Mouse (Mus musculus) midbrain, embryonic 11.5 days (tissue): ENCODE data around the gene Srsf3. TPM values are rescaled to one million over a fixed set of nuclear protein-coding genes. Genes with fewer than 3 reads are reported as not detected.

Experiments
- ATAC-seq: fragments of 200-750 bp; cut with Nextera tagmentation; 2 replicates; pipeline ENCODE4 v1.8.0; 2017; ENCODE audit warnings: moderate TSS enrichment, moderate library complexity; ENCODE audit not compliant: low FRiP score
- DNase-seq: peaks from one replicate; pipeline ENCODE4 v3.0.0; 2015; ENCODE audit warnings: low spot score; ENCODE audit errors: missing footprints
- H3K27ac ChIP-seq: fragments of 300-500 bp; sonication (generic); 2 replicates; pipeline ENCODE4 v1.5.1; 2014; ENCODE audit warnings: low read depth, low read length
- H3K27me3 ChIP-seq: fragments of 300-500 bp; sonication (generic); 2 replicates; pipeline ENCODE4 v1.6.1; 2014; ENCODE audit warnings: mild to moderate bottlenecking, low read length, moderate library complexity, mixed read lengths; ENCODE audit not compliant: control insufficient read depth, insufficient read depth
- H3K36me3 ChIP-seq: fragments of 300-500 bp; sonication (generic); 2 replicates; pipeline ENCODE4 v1.6.1; 2014; ENCODE audit warnings: mild to moderate bottlenecking, low read length, moderate library complexity, mixed read lengths; ENCODE audit not compliant: control insufficient read depth, insufficient read depth
- H3K4me1 ChIP-seq: fragments of 300-500 bp; sonication (generic); 2 replicates; pipeline ENCODE4 v1.6.1; 2014; ENCODE audit warnings: low read length; ENCODE audit not compliant: control insufficient read depth, insufficient read depth
- H3K4me2 ChIP-seq: fragments of 300-500 bp; sonication (generic); 2 replicates; pipeline ENCODE4 v1.6.1; 2014; ENCODE audit warnings: mild to moderate bottlenecking, moderate library complexity
- H3K4me3 ChIP-seq: fragments of 300-500 bp; sonication (generic); 2 replicates; pipeline ENCODE4 v1.5.1; 2014; ENCODE audit warnings: low read depth, low read length
- H3K9ac ChIP-seq: fragments of 300-500 bp; sonication (generic); 2 replicates; pipeline ENCODE4 v1.6.1; 2014; ENCODE audit warnings: low read length
- H3K9me3 ChIP-seq: fragments of 300-500 bp; sonication (generic); 2 replicates; pipeline ENCODE4 v1.6.1; 2016; ENCODE audit warnings: low read length; ENCODE audit not compliant: control insufficient read depth
- WGBS: fragments of 180-500 bp; shearing (Covaris S2); extraction: QIAGEN DNeasy Blood & Tissue Kit; methylation state at CpG from one replicate; pipeline ENCODE4 v1.1.7; 2014; 5-methylcytosine and 5-hydroxymethylcytosine counted together
- polyA plus RNA-seq: library from polyadenylated mRNA; unstranded; fragments of >200 nt; fragmentation: Nextera tagmentation; extraction: Ambion mirVana; gene quantifications from 2 replicates; pipeline ENCODE4 v1.2.1, GENCODE M21; 2014

Gene Srsf3
- polyA plus RNA-seq, result 899 and 948 TPM in 2 replicates

DNA sequence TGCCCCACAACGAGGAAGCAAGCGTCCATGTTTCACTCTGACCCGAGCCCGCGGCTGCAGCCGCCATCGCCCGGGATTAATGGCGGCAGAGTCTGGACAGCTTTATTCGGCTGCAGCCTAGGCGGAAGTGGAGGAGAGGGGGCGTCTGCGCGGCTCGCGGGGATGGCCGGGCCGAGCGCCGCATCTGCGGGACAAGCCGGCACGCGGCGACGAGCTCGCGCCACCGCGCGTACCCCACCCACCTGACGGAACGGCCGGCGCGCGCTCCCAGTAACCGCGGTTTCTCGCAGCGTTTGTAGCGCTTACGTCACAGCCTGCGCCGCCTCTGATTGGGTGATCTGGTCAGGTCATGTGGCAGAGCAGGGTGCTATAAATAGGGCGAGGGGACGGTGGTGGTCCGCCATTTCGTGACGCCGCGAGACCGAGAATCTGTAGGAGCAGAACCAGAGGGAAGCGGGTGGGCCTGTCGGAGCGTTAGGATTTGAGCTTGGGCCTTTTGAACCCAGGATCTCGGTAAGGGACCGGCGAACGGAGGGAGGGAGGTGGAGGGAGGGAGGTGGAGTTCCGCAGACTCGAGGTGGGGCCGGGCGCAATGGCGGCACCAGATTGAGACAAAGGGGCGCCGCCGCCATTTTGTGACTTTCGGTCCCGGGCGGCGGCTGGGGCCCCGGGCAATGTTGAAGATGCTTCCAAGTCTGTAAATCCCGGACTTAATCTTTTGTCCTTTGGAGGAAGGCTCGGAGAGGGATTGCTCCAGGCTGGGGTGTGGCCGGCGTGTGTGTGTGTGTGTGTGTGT, at the start of gene Srsf3:
Srsf3 (plus strand) TSS at position 355 of the 796 bp plus-strand sequence.
- DNase-seq, result peak; percentile 100
- Histone ChIP-seq H3K27ac (peak within 1 kb of the TSS; percentile 96), H3K4me1 (peaks cover 13% of the 10 kb centered on the region), H3K4me2 (peak within 1 kb of the TSS; percentile 98), H3K4me3 (peak within 1 kb of the TSS; percentile 72), H3K9ac (peak within 1 kb of the TSS; percentile 97), H3K27me3 (no peaks in the 10 kb centered on the region), H3K9me3 (no peaks in the 10 kb centered on the region), H3K36me3 (peaks cover 11% of the 10 kb centered on the region)
- ATAC-seq, result peak; percentile 99
- under 1% methylated on average over 77 of the region's 77 CpGs for WGBS

DNA sequence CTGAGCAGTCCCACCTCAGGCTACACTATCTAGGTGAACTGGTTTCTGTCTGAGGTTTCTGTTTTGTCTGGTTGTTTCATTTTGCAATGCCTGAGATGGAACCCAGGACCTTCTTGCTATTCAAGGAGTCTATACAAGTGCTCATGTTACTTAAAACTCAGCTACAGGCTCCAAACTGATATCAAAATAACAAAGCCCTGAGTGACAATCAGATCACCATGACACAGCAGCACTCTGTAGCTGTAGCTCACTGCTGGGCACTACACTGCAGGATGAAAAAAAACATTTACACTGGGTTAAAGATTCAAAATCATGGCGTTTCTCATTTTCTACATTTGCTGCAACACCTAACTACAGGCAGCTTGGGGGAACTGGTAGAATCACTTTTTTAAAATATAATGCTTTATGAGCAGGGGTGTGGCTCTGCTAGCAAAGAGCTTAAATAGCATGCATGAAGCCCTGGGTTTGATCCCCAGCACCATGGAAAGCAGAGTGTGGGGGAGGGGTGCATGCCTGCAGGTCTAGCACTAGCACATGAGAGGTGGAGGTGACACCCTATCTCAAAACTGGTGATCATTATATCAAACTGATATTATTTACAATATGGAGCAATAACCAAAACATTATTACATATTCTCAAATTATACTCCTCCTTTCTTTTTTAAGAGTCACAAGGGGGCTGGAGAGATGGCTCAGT, 47.6 kb upstream of the Srsf3 start:
- DNase-seq, result no peak
- H3K4me3 ChIP-seq, result no peak overlapping the region
- peaks cover 31% of the 10 kb centered on the region for H3K36me3 ChIP-seq
- H3K9me3 ChIP-seq, result no peaks in the 10 kb centered on the region
- WGBS, result 84% methylated on average over 1 of the region's 1 CpGs
- no peak overlapping the region for H3K9ac ChIP-seq
- H3K27ac ChIP-seq, result no peak overlapping the region
- no peaks in the 10 kb centered on the region for H3K4me1 ChIP-seq
- H3K4me2 ChIP-seq, result no peak overlapping the region
- no peaks in the 10 kb centered on the region for H3K27me3 ChIP-seq
- no peak for ATAC-seq

DNA sequence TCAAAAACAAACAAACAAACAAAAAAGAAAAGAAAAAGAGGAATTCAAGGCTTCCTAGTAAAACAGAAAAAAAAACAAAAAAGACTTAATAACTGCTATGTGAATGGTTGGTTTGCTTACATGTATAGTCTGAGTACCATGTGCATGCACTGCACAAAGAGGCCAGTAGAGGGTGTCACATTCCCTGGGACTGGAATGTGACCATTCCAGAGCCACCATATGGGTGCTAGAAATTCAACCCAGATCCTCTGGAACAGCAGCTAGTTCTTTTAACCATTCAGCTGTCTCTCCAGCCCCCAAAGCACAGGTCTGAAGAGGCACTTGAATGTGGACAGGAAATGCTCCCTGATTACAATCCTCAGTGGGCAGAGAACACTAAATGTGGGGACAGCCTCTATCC, 45.6 kb upstream of the Srsf3 start:
- Histone ChIP-seq H3K27ac (no peak overlapping the region), H3K36me3 (peaks cover 23% of the 10 kb centered on the region), H3K4me1 (no peaks in the 10 kb centered on the region), H3K9ac (no peak overlapping the region), H3K27me3 (no peaks in the 10 kb centered on the region), H3K4me2 (no peak overlapping the region), H3K4me3 (no peak overlapping the region), H3K9me3 (no peaks in the 10 kb centered on the region)
- DNase-seq (peak; percentile 91), ATAC-seq (no peak)

DNA sequence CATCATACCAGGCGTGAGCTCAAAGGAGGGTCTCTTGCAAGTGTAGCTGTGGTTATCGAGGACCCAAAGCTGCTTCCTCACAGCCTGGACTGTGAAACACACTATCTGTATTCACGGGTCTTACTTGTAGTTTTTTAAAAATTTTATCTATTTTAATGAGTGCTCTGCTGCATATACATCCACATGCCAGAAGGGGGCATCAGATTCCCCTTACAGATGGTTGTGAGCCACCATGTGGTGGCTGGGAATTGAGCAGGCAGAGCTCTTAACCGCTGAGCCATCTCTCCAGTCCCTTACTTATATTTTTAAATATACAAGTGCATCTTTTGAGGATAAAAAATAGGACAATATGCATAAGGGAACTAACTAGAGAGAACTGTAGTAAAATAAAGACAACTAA, 44.7 kb upstream of the Srsf3 start:
- DNase-seq (no peak), ATAC-seq (no peak)
- H3K36me3 ChIP-seq, result peaks cover 20% of the 10 kb centered on the region
- H3K4me2 ChIP-seq, result no peak overlapping the region
- no peaks in the 10 kb centered on the region for H3K27me3 ChIP-seq
- H3K9me3 ChIP-seq, result no peaks in the 10 kb centered on the region
- H3K9ac ChIP-seq, result no peak overlapping the region
- no peaks in the 10 kb centered on the region for H3K4me1 ChIP-seq
- no peak overlapping the region for H3K4me3 ChIP-seq
- no peak overlapping the region for H3K27ac ChIP-seq
- 64% methylated on average over 4 of the region's 4 CpGs for WGBS

DNA sequence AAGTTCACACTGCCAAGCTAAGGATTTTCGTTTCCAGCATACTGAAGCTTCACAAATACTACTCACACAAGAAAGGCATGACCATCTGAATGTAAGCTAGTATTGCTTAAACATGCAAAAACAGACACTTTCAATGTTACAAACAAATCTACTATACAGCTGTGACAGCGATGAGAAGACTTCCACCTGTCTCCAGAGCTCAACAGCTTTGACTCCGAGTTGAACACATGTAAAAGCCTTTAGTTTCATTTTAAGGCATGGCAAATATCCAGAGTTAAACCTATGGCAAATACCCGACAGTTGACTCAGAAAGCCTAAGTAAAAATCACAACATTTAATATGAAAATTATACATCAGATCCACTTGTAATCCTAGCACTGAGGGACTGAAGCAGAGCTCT, 44.1 kb upstream of the Srsf3 start:
- Histone ChIP-seq H3K9me3 (no peaks in the 10 kb centered on the region), H3K36me3 (peaks cover 20% of the 10 kb centered on the region), H3K4me3 (no peak overlapping the region), H3K9ac (no peak overlapping the region), H3K27ac (no peak overlapping the region), H3K27me3 (no peaks in the 10 kb centered on the region), H3K4me2 (no peak overlapping the region), H3K4me1 (no peaks in the 10 kb centered on the region)
- DNase-seq, result no peak
- ATAC-seq, result no peak
- 94% methylated on average over 4 of the region's 4 CpGs for WGBS

DNA sequence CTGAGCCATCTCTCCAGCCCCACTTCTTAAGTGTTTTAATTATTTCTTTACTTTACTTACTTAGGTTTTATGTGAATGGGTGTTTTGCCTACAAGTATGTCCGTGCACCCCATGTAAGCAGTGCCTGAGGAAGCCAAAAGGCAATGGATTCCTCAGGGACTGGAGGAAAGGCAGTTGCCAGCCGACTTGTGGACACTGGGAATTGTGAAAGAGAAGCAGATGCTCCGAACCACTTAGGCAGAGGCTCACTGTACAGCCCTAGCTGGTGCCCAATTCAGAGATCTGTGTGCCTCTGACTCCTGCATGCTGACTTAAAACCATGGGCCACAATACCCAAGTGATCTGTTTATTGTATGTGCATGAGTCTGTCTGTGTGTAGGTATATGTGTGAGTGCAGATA, 43.4 kb upstream of the Srsf3 start:
- DNase-seq (no peak), ATAC-seq (no peak)
- no peak overlapping the region for H3K27ac ChIP-seq
- H3K36me3 ChIP-seq, result peaks cover 20% of the 10 kb centered on the region
- no peak overlapping the region for H3K4me3 ChIP-seq
- no peaks in the 10 kb centered on the region for H3K4me1 ChIP-seq
- no peak overlapping the region for H3K9ac ChIP-seq
- H3K27me3 ChIP-seq, result no peaks in the 10 kb centered on the region
- 91% methylated on average over 3 of the region's 3 CpGs for WGBS
- no peaks in the 10 kb centered on the region for H3K9me3 ChIP-seq
- no peak overlapping the region for H3K4me2 ChIP-seq

DNA sequence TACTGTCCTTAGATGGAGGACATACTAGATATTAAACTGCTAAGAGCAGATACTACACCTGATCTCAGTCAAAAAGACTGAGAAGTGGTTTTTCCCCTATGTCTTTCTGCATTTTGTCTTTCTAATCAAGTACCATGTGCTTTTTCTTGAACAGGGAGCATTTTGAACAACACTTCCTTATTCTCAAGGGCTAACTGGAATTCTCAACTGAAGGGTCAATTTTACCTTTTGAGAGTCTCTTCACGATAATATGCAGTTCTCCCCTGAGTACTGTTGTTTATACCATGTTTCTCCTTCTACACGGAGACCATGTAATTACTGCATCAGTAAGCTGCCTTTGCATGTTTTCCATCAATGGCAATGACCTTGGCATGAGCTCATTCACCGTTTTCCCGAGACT, 42.4 kb upstream of the Srsf3 start:
- Histone ChIP-seq H3K4me1 (no peaks in the 10 kb centered on the region), H3K9me3 (no peaks in the 10 kb centered on the region), H3K4me2 (no peak overlapping the region), H3K36me3 (peaks cover 17% of the 10 kb centered on the region), H3K27ac (no peak overlapping the region), H3K4me3 (no peak overlapping the region), H3K9ac (no peak overlapping the region), H3K27me3 (no peaks in the 10 kb centered on the region)
- ATAC-seq (no peak), DNase-seq (no peak)
- WGBS, result 94% methylated on average over 4 of the region's 4 CpGs

DNA sequence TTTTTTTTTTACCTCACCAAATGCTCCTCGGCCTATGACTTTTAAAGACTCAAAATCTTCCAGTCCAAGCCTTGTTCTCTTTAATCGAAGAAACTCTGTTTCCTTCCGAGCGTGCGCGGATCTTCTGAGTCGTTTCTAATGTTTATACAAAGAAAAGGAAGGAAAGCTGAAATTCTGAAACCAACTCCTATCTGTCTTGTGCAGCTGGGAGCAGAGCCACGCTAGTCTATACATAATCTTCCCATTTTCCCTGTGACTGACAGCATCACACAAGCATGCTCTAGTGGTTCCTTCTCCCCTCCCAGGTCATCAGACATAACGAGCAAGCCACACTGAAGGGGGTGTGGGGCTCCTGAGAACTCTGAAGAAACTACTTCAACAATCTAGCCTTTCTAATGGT, 41.1 kb upstream of the Srsf3 start:
- ATAC-seq (no peak), DNase-seq (no peak)
- Histone ChIP-seq H3K9me3 (no peaks in the 10 kb centered on the region), H3K9ac (no peak overlapping the region), H3K27me3 (no peaks in the 10 kb centered on the region), H3K4me3 (no peak overlapping the region), H3K4me1 (no peaks in the 10 kb centered on the region), H3K4me2 (no peak overlapping the region), H3K27ac (no peak overlapping the region), H3K36me3 (peaks cover 15% of the 10 kb centered on the region)
- WGBS, result 93% methylated on average over 9 of the region's 9 CpGs

DNA sequence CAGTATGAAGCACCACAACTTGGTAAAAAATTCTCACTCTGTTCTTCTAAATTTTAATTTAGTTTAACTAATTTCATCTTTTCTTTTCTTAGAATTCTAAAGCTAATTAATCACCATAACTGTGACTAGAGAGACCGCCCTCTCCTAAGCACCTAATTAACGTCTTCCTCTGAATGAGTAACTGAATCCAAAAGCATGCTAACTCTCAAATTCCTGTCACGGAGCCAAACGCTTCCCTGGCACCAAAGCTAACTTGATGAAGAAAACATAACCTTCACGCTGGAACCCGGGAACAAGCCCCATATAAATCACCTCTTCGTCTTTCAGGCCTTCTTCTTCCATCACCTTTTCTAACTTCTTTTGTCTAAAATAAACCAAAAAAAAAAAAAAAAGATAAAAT, 40.3 kb upstream of the Srsf3 start:
- peaks cover 11% of the 10 kb centered on the region; the same call in 1 of the 2 replicates for H3K36me3 ChIP-seq

More for the DNA sequence above, 40.3 kb upstream of the Srsf3 start:
- no peak overlapping the region for H3K4me3 ChIP-seq
- no peak overlapping the region for H3K9ac ChIP-seq
- H3K27ac ChIP-seq, result no peak overlapping the region
- H3K27me3 ChIP-seq, result no peaks in the 10 kb centered on the region
- ATAC-seq, result no peak
- DNase-seq, result no peak
- no peaks in the 10 kb centered on the region for H3K9me3 ChIP-seq
- no peaks in the 10 kb centered on the region for H3K4me1 ChIP-seq
- no peak overlapping the region for H3K4me2 ChIP-seq
- WGBS, result 90% methylated on average over 7 of the region's 7 CpGs
